Mouse (Mus musculus) liver, adult 2 months (tissue): Measurements from ENCODE around the gene Pgr. TPM values are rescaled to one million over a fixed set of nuclear protein-coding genes. Genes with fewer than 3 reads are reported as not detected.
A peak's percentile ranks its signal among the peaks of the same experiment; 100 is the strongest.

Experiments used
- DNase-seq: peaks from one replicate; pipeline ENCODE4 v3.0.0-alpha.2; 2011; ENCODE audit warnings: low read depth, low spot score; ENCODE audit errors: extremely low read depth
- H3K27ac ChIP-seq: fragments of 200-500 bp; replicated peaks from 2 replicates; pipeline ENCODE4 v1.5.1; 2012; ENCODE audit warnings: low read depth, mild to moderate bottlenecking, control low read depth, inconsistent platforms, low read length; ENCODE audit not compliant: insufficient read depth
- H3K27me3 ChIP-seq: fragments of 200-500 bp; 2 replicates; pipeline ENCODE4 v1.6.1; 2012; ENCODE audit warnings: mild to moderate bottlenecking, moderate library complexity, low read length, inconsistent platforms; ENCODE audit not compliant: control insufficient read depth, insufficient read depth
- H3K36me3 ChIP-seq: fragments of 200-500 bp; 2 replicates; pipeline ENCODE4 v1.6.1; 2012; ENCODE audit warnings: low read length, inconsistent platforms; ENCODE audit not compliant: control insufficient read depth, insufficient read depth
- H3K4me1 ChIP-seq: fragments of 200-500 bp; 2 replicates; pipeline ENCODE4 v1.6.1; 2011; ENCODE audit warnings: low read length; ENCODE audit not compliant: control insufficient read depth, insufficient read depth
- H3K4me3 ChIP-seq: fragments of 200-500 bp; 2 replicates; pipeline ENCODE4 v1.5.1; 2011; ENCODE audit warnings: low read depth, mild to moderate bottlenecking, control low read depth, low read length, moderate library complexity; ENCODE audit not compliant: insufficient read depth
- H3K79me2 ChIP-seq: fragments of 200-500 bp; 2 replicates; pipeline ENCODE4 v1.6.1; 2012; ENCODE audit warnings: inconsistent platforms, mild to moderate bottlenecking, low read length, moderate library complexity; ENCODE audit not compliant: control insufficient read depth, insufficient read depth
- H3K9ac ChIP-seq: fragments of 200-500 bp; 2 replicates; pipeline ENCODE4 v1.6.1; 2012; ENCODE audit warnings: low read depth, mild to moderate bottlenecking, control low read depth, inconsistent platforms, low read length
- CTCF ChIP-seq: fragments of 200-500 bp; IDR thresholded peaks from 2 replicates; pipeline ENCODE4 v1.5.1; 2011; ENCODE audit warnings: low read depth, low read length, control low read depth
- POLR2A ChIP-seq: fragments of 200-500 bp; IDR thresholded peaks from 2 replicates; pipeline ENCODE4 v1.6.1; 2011; ENCODE audit warnings: low read length, control low read depth; ENCODE audit not compliant: insufficient read depth; ENCODE audit errors: extremely low read depth
- WGBS: fragments of 180-500 bp; shearing (Covaris S2); methylation state at CpG from one replicate; pipeline ENCODE4 v1.1.7; 2018; 5-methylcytosine and 5-hydroxymethylcytosine counted together
- polyA plus RNA-seq: library from polyadenylated mRNA; depleted of rRNA; stranded (reverse); fragments of >200 nt; gene quantifications from 2 replicates; pipeline ENCODE4 v1.2.3, GENCODE M21; 2012
- total RNA-seq: library from RNA; depleted of rRNA; stranded (reverse); fragments of >200 nt; gene quantifications from 2 replicates; pipeline ENCODE4 v1.2.3, GENCODE M21; 2014

Gene Pgr
- total and polyA plus RNA-seq, 2 experiments: not detected

DNA sequence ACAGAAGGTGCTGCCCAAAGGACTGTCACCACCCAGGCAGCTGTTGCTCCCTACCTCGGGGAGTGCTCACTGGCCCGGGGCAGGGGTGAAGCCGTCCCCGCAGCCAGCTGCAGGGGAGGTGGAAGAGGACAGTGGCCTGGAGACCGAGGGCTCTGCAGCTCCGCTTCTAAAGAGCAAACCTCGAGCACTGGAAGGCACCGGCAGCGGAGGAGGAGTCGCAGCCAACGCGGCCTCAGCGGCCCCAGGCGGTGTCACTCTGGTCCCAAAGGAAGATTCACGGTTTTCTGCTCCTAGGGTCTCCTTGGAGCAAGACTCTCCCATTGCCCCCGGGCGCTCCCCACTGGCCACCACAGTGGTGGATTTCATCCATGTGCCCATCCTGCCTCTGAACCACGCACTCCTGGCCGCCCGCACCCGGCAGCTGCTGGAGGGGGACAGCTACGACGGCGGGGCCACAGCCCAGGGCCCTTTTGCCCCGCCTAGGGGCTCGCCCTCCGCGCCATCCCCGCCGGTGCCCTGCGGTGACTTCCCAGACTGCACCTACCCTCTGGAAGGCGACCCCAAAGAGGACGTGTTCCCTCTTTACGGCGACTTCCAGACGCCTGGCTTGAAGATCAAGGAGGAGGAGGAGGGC lies 1.5 kb downstream of the Pgr start:
- H3K27me3 ChIP-seq: peaks cover 30% of the 10 kb centered on the region
- WGBS: 1% methylated on average over 36 of the region's 36 CpGs
- H3K4me1 ChIP-seq: peaks cover 2% of the 10 kb centered on the region; the same call in 1 of the 2 replicates
- TF ChIP-seq POLR2A (no peak), CTCF (no peak)
- H3K36me3 ChIP-seq: no peaks in the 10 kb centered on the region
- H3K27ac ChIP-seq: no peak overlapping the region
- H3K79me2 ChIP-seq: no peaks in the 10 kb centered on the region
- no peak overlapping the region for H3K9ac ChIP-seq
- DNase-seq: no peak
- peak overlapping the region; percentile 27; the same call in 1 of the 2 replicates for H3K4me3 ChIP-seq

DNA sequence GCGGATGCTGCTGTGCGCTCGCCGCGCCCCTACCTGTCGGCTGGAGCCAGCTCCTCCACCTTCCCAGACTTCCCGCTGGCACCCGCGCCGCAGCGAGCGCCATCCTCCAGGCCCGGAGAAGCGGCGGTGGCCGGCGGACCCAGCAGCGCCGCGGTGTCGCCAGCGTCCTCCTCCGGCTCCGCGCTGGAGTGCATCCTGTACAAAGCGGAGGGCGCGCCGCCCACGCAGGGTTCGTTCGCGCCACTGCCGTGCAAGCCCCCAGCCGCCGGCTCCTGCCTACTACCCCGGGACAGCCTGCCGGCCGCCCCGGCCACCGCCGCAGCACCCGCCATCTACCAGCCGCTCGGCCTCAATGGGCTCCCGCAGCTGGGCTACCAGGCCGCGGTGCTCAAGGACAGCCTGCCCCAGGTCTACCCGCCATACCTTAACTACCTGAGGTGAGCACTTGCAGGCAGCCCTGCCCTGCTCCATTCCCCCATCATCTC lies 2.1 kb downstream of the Pgr start:
- Histone ChIP-seq H3K4me3 (peak overlapping the region; percentile 27; the same call in 1 of the 2 replicates), H3K36me3 (no peaks in the 10 kb centered on the region), H3K79me2 (no peaks in the 10 kb centered on the region), H3K4me1 (peaks cover 2% of the 10 kb centered on the region; the same call in 1 of the 2 replicates), H3K27ac (no peak overlapping the region), H3K9ac (no peak overlapping the region), H3K27me3 (peaks cover 30% of the 10 kb centered on the region)
- DNase-seq: no peak
- WGBS: 3% methylated on average over 49 of the region's 49 CpGs
- TF ChIP-seq POLR2A: no peak
- no peak for TF ChIP-seq CTCF

DNA sequence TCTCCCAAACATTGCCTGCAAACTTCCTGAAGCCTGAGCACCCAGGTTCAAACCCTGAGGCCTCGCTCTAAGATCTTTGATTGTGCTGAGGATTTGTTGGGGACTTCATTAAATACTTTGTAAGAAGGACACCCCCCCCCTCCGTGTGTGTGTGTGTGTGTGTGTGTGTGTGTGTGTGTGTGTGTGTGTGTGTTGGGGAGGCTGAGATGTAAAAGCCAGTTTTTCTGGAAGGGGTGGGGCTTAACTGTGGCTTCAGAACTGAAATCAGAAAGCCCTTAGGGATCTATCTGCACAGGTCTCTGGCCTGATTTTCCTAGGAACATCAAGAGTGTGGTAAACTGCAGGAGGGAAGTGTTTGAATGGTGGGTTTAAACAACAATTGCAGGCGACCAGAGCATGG lies 2.6 kb downstream of the Pgr start:
- Histone ChIP-seq H3K4me1 (peaks cover 2% of the 10 kb centered on the region; the same call in 1 of the 2 replicates), H3K27me3 (peaks cover 30% of the 10 kb centered on the region), H3K36me3 (no peaks in the 10 kb centered on the region), H3K79me2 (no peaks in the 10 kb centered on the region), H3K27ac (no peak overlapping the region), H3K4me3 (no peak overlapping the region), H3K9ac (no peak overlapping the region)
- no peak for TF ChIP-seq POLR2A
- TF ChIP-seq CTCF: no peak
- WGBS: 52% methylated on average over 3 of the region's 3 CpGs
- DNase-seq: no peak

DNA sequence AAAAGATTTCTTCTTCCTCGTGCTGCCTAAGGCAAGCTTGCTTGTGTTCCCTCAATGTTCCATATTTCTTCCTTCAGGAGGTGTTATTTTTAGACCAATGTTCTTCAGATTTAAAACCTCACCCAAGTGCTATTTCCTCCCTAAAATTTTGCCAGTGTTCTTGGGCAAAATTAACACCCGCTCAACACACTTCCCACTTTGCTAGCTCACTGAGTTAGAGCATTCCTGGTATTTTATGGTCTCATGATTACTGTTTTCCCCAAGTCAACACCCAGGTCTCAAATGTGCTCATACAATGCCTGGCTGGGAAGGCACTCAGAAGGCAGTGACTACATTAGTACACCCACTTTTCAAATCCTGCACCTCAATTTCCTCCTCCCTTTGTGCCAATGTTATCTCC lies 27.9 kb downstream of the Pgr start:
- Histone ChIP-seq H3K27ac (no peak overlapping the region), H3K79me2 (no peaks in the 10 kb centered on the region), H3K4me3 (no peak overlapping the region), H3K9ac (no peak overlapping the region), H3K4me1 (no peaks in the 10 kb centered on the region), H3K36me3 (no peaks in the 10 kb centered on the region), H3K27me3 (no peaks in the 10 kb centered on the region)
- 76% methylated on average over 2 of the region's 2 CpGs for WGBS
- no peak for TF ChIP-seq POLR2A
- no peak for DNase-seq

DNA sequence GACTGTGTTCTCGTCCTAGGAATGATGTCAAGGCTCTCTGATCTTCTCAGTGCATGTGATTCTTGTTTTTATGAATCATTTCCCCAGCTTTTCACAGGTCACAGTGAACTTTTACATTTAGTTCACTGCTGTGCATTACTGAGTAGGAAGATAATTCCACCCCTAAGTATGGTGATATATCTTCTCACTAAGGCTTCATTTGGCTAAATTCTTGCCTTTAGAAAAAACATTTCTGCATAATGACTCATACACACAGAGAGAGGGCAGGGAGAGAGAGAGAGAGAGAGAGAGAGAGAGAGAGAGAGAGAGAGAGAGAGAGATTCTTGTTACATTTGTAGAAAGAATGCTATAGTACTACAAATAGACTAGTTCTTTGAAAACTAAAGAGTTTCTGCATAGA lies 38.1 kb downstream of the Pgr start:
- no peaks in the 10 kb centered on the region for H3K4me1 ChIP-seq
- H3K36me3 ChIP-seq: no peaks in the 10 kb centered on the region
- no peak overlapping the region for H3K27ac ChIP-seq
- no peaks in the 10 kb centered on the region for H3K27me3 ChIP-seq
- H3K9ac ChIP-seq: no peak overlapping the region
- H3K4me3 ChIP-seq: no peak overlapping the region
- 8% methylated on average over 1 of the region's 1 CpGs for WGBS
- DNase-seq: no peak
- TF ChIP-seq CTCF: no peak
- no peaks in the 10 kb centered on the region for H3K79me2 ChIP-seq

DNA sequence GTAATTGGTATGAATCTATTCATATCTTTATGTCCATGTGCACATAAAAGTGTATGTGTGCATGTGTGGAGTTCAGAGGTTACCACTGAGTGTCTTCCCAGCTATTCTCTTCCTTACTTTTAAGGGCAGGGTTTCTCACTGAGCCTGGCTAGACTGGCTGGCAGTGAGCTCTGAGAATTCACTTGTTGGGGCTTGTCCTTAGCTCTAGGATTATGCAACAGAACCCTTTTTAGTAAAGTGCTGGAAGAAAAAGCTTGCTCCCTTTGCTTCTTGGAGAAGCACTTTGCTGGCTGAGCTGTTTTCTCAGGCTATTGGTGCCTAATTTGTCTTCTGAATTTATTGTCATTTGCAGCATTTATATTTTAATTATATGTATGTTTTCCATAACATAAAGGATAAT lies 53.7 kb downstream of the Pgr start:
- DNase-seq: no peak
- Histone ChIP-seq H3K9ac (no peak overlapping the region), H3K27me3 (no peaks in the 10 kb centered on the region), H3K27ac (no peak overlapping the region), H3K4me3 (no peak overlapping the region), H3K4me1 (no peaks in the 10 kb centered on the region), H3K36me3 (no peaks in the 10 kb centered on the region), H3K79me2 (no peaks in the 10 kb centered on the region)
- no peak for TF ChIP-seq POLR2A
- TF ChIP-seq CTCF: no peak
